Mouse (Mus musculus) midbrain, embryonic 13.5 days (tissue): ENCODE measurements at regions not wholly inside any gene's neighbourhood (a gene's known extent, or its start where the extent isn't known, plus 50 kb on each side); places are given as distances from the start of the nearest gene placed in this dataset.

Experiments used
- ATAC-seq: fragments of 200-750 bp; cut with Nextera tagmentation; 2 replicates; pipeline ENCODE4 v1.8.0; 2017; ENCODE audit warnings: mild to moderate bottlenecking, moderate TSS enrichment, moderate library complexity
- H3K27ac ChIP-seq: fragments of 300-500 bp; sonication (generic); 2 replicates; pipeline ENCODE4 v1.5.1; 2015; ENCODE audit warnings: inconsistent platforms, mild to moderate bottlenecking, moderate library complexity
- H3K27me3 ChIP-seq: fragments of 300-500 bp; sonication (generic); 2 replicates; pipeline ENCODE4 v1.6.1; 2015; ENCODE audit warnings: mild to moderate bottlenecking, inconsistent platforms
- H3K36me3 ChIP-seq: fragments of 300-500 bp; sonication (generic); 2 replicates; pipeline ENCODE4 v1.6.1; 2015; ENCODE audit warnings: mild to moderate bottlenecking, inconsistent platforms
- H3K4me1 ChIP-seq: fragments of 300-500 bp; sonication (generic); replicated peaks from 2 replicates; pipeline ENCODE4 v1.6.1; 2015; ENCODE audit warnings: inconsistent platforms
- H3K4me2 ChIP-seq: fragments of 300-500 bp; sonication (generic); replicated peaks from 2 replicates; pipeline ENCODE4 v1.6.1; 2015; ENCODE audit warnings: moderate library complexity, mild to moderate bottlenecking, inconsistent platforms
- H3K4me3 ChIP-seq: fragments of 300-500 bp; sonication (generic); replicated peaks from 2 replicates; pipeline ENCODE4 v1.5.1; 2015; ENCODE audit warnings: mild to moderate bottlenecking, inconsistent platforms
- H3K9ac ChIP-seq: fragments of 300-500 bp; sonication (generic); replicated peaks from 2 replicates; pipeline ENCODE4 v1.6.1; 2015; ENCODE audit warnings: mild to moderate bottlenecking, inconsistent platforms
- H3K9me3 ChIP-seq: fragments of 300-500 bp; sonication (generic); 2 replicates; pipeline ENCODE4 v1.6.1; 2016; ENCODE audit warnings: mild to moderate bottlenecking, inconsistent platforms
- WGBS: fragments of 180-500 bp; shearing (Covaris S2); methylation state at CpG from one replicate; pipeline ENCODE4 v1.1.7; 2015; 5-methylcytosine and 5-hydroxymethylcytosine counted together

DNA sequence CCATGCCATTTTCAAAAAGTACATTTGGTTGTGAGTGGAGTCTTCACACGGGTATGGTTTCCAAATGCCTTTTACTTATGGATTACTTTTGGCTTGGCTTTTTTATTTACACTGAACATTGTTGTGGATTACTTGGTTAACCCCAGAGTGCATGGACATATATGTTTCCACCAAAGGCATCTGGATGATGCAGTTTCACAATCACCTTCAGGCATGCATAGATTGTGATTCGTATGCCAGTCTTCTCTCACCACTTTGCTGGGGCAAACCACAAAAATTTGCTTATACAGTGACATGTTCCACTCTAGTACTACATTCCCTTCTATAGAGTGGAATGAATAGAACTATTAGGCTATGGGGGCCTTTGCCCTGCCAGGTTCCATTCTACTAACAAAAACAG is 278.4 kb upstream of the Gm9747 start:
- H3K4me2 ChIP-seq, result no peak overlapping the region
- H3K4me1 ChIP-seq, result no peaks in the 10 kb centered on the region
- H3K9me3 ChIP-seq, result no peaks in the 10 kb centered on the region
- H3K4me3 ChIP-seq, result no peak overlapping the region
- WGBS, result 87% methylated on average over 2 of the region's 2 CpGs
- H3K27me3 ChIP-seq, result no peaks in the 10 kb centered on the region
- no peaks in the 10 kb centered on the region for H3K36me3 ChIP-seq
- H3K27ac ChIP-seq, result no peak overlapping the region
- no peak for ATAC-seq
- H3K9ac ChIP-seq, result no peak overlapping the region

DNA sequence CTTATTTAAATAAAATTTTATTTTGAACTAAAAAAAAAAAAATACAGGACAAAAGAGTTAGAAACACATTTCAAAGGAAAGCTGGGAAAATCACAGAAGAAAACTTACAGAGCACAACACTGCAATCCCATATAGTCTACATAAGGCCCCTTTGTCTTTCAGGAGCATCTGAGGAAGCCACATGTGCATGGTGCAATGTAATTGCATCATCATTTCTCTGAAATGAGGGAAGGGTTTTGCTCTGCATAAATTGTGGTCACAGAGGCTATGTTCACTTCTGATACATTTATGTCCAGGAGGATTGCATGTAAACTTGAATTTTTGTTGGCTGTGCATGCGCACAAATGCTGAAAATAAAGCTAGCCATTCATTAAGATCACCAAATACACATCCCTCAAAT is 265.9 kb upstream of the Gm9747 start:
- WGBS, result 95% methylated on average over 1 of the region's 1 CpGs
- H3K4me1 ChIP-seq, result no peaks in the 10 kb centered on the region
- no peaks in the 10 kb centered on the region for H3K27me3 ChIP-seq
- no peak for ATAC-seq
- no peak overlapping the region for H3K9ac ChIP-seq
- no peak overlapping the region for H3K4me2 ChIP-seq
- no peak overlapping the region for H3K27ac ChIP-seq
- H3K4me3 ChIP-seq, result no peak overlapping the region
- no peaks in the 10 kb centered on the region for H3K9me3 ChIP-seq
- H3K36me3 ChIP-seq, result no peaks in the 10 kb centered on the region

DNA sequence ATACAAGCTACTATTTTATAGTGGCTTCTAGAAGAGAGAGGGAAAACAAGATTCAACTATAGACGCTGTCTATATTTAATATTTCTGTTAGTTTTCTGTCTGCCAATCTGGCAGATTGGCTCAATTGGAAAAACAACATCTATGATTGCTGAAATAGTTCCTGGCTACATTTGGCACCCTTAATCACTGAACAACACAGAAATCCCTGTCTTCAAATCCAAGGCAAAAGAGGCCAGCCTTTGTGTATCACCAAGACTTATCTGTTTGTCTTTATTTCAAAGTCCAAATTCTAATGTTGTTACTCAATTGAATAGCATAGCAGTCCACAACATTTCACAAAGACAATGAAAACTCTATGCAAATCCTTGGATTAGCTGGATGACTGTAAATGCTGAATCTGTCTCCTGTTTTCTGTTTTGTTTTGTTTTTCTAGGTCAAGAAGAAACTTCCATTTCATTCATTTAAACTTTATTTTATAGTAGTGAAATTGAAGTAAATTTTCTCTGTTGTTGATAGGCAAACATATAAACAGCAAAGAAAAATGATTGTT is 265.1 kb upstream of the Gm9747 start:
- Histone ChIP-seq H3K4me2 (no peak overlapping the region), H3K27me3 (no peaks in the 10 kb centered on the region), H3K4me3 (no peak overlapping the region), H3K9ac (no peak overlapping the region), H3K36me3 (no peaks in the 10 kb centered on the region), H3K27ac (no peak overlapping the region), H3K9me3 (no peaks in the 10 kb centered on the region), H3K4me1 (no peaks in the 10 kb centered on the region)
- 93% methylated on average over 1 of the region's 1 CpGs for WGBS
- no peak for ATAC-seq

GRCm38 (mm10) chr1:81972575-81972974 is 260.3 kb upstream of the Gm9747 start:
- H3K4me3 ChIP-seq, result no peak overlapping the region
- no peaks in the 10 kb centered on the region for H3K36me3 ChIP-seq
- no peak overlapping the region for H3K4me2 ChIP-seq
- no peaks in the 10 kb centered on the region for H3K27me3 ChIP-seq
- 68% methylated on average over 5 of the region's 5 CpGs for WGBS
- H3K9me3 ChIP-seq, result no peaks in the 10 kb centered on the region
- H3K4me1 ChIP-seq, result no peaks in the 10 kb centered on the region
- ATAC-seq, result no peak
- no peak overlapping the region for H3K27ac ChIP-seq
- H3K9ac ChIP-seq, result no peak overlapping the region

DNA sequence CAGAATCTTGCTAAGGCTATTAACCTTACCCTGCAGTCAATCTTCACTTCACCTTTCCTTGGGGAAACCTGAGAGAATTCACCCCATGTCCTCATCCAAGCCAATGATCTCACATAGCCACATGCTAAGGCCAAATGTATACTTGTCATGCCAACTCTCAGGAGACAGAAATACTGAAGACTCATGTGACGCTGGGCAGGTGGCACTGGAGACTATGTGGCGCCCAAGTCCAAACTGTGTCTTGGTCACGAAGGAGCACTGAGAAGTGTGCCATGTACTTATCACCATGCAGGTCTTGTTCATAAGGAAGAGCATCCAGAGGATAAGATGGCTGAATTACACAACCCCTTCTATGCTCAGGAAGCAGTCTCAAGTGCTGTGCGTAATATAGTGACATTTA is 259.4 kb upstream of the Gm9747 start:
- Histone ChIP-seq H3K4me3 (no peak overlapping the region), H3K36me3 (no peaks in the 10 kb centered on the region), H3K9ac (no peak overlapping the region), H3K4me1 (no peaks in the 10 kb centered on the region), H3K27ac (no peak overlapping the region), H3K9me3 (no peaks in the 10 kb centered on the region), H3K4me2 (no peak overlapping the region), H3K27me3 (no peaks in the 10 kb centered on the region)
- WGBS, result 90% methylated on average over 4 of the region's 4 CpGs
- ATAC-seq, result no peak

DNA sequence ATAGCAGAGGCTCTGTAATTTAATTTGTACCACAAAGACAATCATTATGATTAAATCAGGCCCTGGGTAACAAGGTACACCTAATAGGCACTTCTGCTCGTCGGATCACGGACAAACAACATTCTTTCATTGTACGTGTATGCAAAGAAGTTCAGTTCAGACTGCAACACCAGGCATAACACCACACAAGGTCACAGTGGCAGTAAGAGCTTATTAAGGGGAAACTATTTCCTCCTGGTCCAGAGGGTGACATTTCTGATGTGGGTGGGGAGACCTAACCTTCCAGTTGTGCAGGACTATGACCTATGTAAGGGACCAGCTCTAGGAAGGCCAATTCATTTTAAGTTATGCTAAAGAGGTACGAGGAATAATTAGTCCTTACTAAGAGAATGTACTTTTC is 225.0 kb upstream of the Gm9747 start:
- no peaks in the 10 kb centered on the region for H3K9me3 ChIP-seq
- H3K4me3 ChIP-seq, result no peak overlapping the region
- H3K4me1 ChIP-seq, result no peaks in the 10 kb centered on the region
- ATAC-seq, result no peak
- H3K9ac ChIP-seq, result no peak overlapping the region
- no peaks in the 10 kb centered on the region for H3K36me3 ChIP-seq
- no peaks in the 10 kb centered on the region for H3K27me3 ChIP-seq
- 75% methylated on average over 5 of the region's 5 CpGs for WGBS
- no peak overlapping the region for H3K27ac ChIP-seq
- H3K4me2 ChIP-seq, result no peak overlapping the region

DNA sequence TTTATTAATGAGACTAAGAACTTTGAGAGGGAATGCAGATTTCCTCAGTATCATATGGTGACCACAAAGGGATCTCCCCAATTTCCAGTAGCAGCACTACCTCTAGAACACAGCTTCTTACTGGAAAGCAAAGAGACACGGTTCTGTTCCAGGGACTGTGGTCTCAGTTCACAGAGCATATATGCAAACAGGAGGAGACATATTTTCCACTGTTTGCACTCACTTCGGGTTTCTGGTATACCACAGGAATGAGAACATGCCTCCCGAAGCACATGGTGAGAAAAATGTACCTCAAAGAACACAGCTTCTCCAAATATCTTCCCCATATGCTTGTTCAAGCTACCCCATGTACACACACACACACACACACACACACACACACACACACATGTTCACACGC is 224.1 kb upstream of the Gm9747 start:
- ATAC-seq, result no peak
- H3K36me3 ChIP-seq, result no peaks in the 10 kb centered on the region
- WGBS, result 91% methylated on average over 4 of the region's 4 CpGs

GRCm38 (mm10) chr1:82010995-82011394 is 221.9 kb upstream of the Gm9747 start:
- no peak overlapping the region for H3K4me3 ChIP-seq
- no peaks in the 10 kb centered on the region for H3K9me3 ChIP-seq
- no peak for ATAC-seq
- no peaks in the 10 kb centered on the region for H3K4me1 ChIP-seq
- no peak overlapping the region for H3K9ac ChIP-seq
- 80% methylated on average over 1 of the region's 1 CpGs for WGBS
- H3K4me2 ChIP-seq, result no peak overlapping the region
- no peaks in the 10 kb centered on the region for H3K27me3 ChIP-seq
- no peak overlapping the region for H3K27ac ChIP-seq
- H3K36me3 ChIP-seq, result no peaks in the 10 kb centered on the region

More for the DNA sequence above, 224.1 kb upstream of the Gm9747 start:
- H3K9ac ChIP-seq, result no peak overlapping the region
- H3K4me3 ChIP-seq, result no peak overlapping the region
- no peaks in the 10 kb centered on the region for H3K9me3 ChIP-seq
- H3K27me3 ChIP-seq, result no peaks in the 10 kb centered on the region
- no peak overlapping the region for H3K4me2 ChIP-seq
- no peaks in the 10 kb centered on the region for H3K4me1 ChIP-seq
- H3K27ac ChIP-seq, result no peak overlapping the region

- Histone ChIP-seq H3K36me3 (no peaks in the 10 kb centered on the region), H3K4me3 (no peak overlapping the region), H3K9me3 (no peaks in the 10 kb centered on the region), H3K27ac (no peak overlapping the region), H3K4me2 (no peak overlapping the region), H3K9ac (no peak overlapping the region), H3K27me3 (no peaks in the 10 kb centered on the region), H3K4me1 (no peaks in the 10 kb centered on the region)
- ATAC-seq, result no peak
Observed at GRCm38 (mm10) chr1:82015341-82015740, 217.6 kb upstream of the Gm9747 start.

GRCm38 (mm10) chr1:82018701-82019404 is 214.1 kb upstream of the Gm9747 start:
- H3K9me3 ChIP-seq, result no peaks in the 10 kb centered on the region
- no peak overlapping the region for H3K4me3 ChIP-seq
- H3K4me1 ChIP-seq, result no peaks in the 10 kb centered on the region
- H3K36me3 ChIP-seq, result no peaks in the 10 kb centered on the region
- 73% methylated on average over 7 of the region's 7 CpGs for WGBS
- no peak overlapping the region for H3K4me2 ChIP-seq
- no peak for ATAC-seq
- no peak overlapping the region for H3K9ac ChIP-seq
- no peaks in the 10 kb centered on the region for H3K27me3 ChIP-seq
- H3K27ac ChIP-seq, result no peak overlapping the region

GRCm38 (mm10) chr1:82027761-82028160 is 205.2 kb upstream of the Gm9747 start:
- Histone ChIP-seq H3K36me3 (no peaks in the 10 kb centered on the region), H3K9me3 (no peaks in the 10 kb centered on the region), H3K4me3 (no peak overlapping the region), H3K4me2 (no peak overlapping the region), H3K9ac (no peak overlapping the region), H3K27ac (no peak overlapping the region), H3K27me3 (no peaks in the 10 kb centered on the region), H3K4me1 (no peaks in the 10 kb centered on the region)
- ATAC-seq, result no peak

DNA sequence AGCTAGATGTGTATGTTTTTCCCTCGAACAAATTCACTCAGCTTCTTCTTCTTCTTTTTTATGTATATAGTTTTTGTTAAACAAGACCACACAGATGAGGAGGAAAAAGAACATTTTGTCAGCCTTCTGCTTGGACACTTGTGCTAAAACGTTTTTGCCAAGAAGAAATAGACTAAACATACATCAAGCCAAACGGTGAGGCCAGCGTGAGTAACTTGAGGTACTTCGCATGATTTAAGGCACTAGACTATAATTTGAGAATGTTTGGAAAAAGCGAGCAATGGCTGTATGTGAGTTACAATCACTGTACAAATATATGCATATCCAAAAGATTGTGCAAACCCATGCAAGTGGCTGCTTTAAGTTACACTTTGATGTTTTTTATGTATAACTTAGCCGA is 201.8 kb upstream of the Gm9747 start:
- WGBS, result 86% methylated on average over 7 of the region's 7 CpGs
- Histone ChIP-seq H3K4me3 (no peak overlapping the region), H3K9me3 (no peaks in the 10 kb centered on the region), H3K27ac (no peak overlapping the region), H3K36me3 (no peaks in the 10 kb centered on the region), H3K9ac (no peak overlapping the region), H3K4me2 (no peak overlapping the region), H3K27me3 (no peaks in the 10 kb centered on the region), H3K4me1 (no peaks in the 10 kb centered on the region)
- ATAC-seq, result no peak

- H3K4me3 ChIP-seq, result no peak overlapping the region
- H3K9ac ChIP-seq, result no peak overlapping the region
- no peaks in the 10 kb centered on the region for H3K9me3 ChIP-seq
- H3K36me3 ChIP-seq, result no peaks in the 10 kb centered on the region
- no peak overlapping the region for H3K4me2 ChIP-seq
- no peak for ATAC-seq
- H3K27me3 ChIP-seq, result no peaks in the 10 kb centered on the region
- H3K27ac ChIP-seq, result no peak overlapping the region
- no peaks in the 10 kb centered on the region for H3K4me1 ChIP-seq
- 96% methylated on average over 1 of the region's 1 CpGs for WGBS
Observed at GRCm38 (mm10) chr1:82032410-82032809, 200.5 kb upstream of the Gm9747 start.
